In genomic region chr19:53464681-53465080, GRCm38 (mm10) we compare ENCODE assay signal across 12 mouse cellular contexts.
A peak's percentile ranks its signal among the peaks of the same experiment; 100 is the strongest.
DNase-seq lines count a peak whose midpoint lies in the region; ATAC-seq and TF ChIP-seq lines count a peak whose summit lies in the region.
"Had no signal": no experiment of that assay in that cellular context is flagged by ENCODE, and none has a peak within 500 bp of the region (broad histone marks: within the 10 kb centered on the region; RNA-seq: fewer than 3 reads in every experiment).

No protein-coding gene starts in this region.

- H3K9me3 ChIP-seq in intestine, postnatal 0 days (ENCODE audit: control insufficient read depth), result 0 out of 2 replicates have a peak, but pooled peaks cover 4% of the 10 kb centered on the region
- peaks cover 6% of the 10 kb centered on the region; the same call in 1 of the 2 replicates for H3K9me3 ChIP-seq in intestine, embryonic 16.5 days (ENCODE audit: control insufficient read depth, low read length)
- H3K9me3 ChIP-seq in liver, embryonic 16.5 days (replicated peaks; ENCODE audit: control insufficient read depth, low read length), result 0 out of 2 replicates have a peak, but pooled peaks cover 2% of the 10 kb centered on the region

- no peak overlapping the region for H3K27ac ChIP-seq in intestine, postnatal 0 days (ENCODE audit: low read depth, low read length)
- H3K27ac ChIP-seq in intestine, embryonic 16.5 days (ENCODE audit: low read length), result no peak overlapping the region
- H3K27ac ChIP-seq in liver, embryonic 16.5 days (ENCODE audit: low read length), result peak overlapping the region; percentile 74
- H3K27ac ChIP-seq: kidney, embryonic 15.5 days; limb, embryonic 12.5 days; neural tube, embryonic 13.5 days had no signal

- H3K4me1 ChIP-seq in intestine, postnatal 0 days (replicated peaks; ENCODE audit: control insufficient read depth, insufficient read depth, low read length), result no peaks in the 10 kb centered on the region
- peaks cover 12% of the 10 kb centered on the region for H3K4me1 ChIP-seq in intestine, embryonic 16.5 days (ENCODE audit: control insufficient read depth, insufficient read depth, low read length)
- H3K4me1 ChIP-seq in liver, embryonic 16.5 days (ENCODE audit: control insufficient read depth, low read depth, low read length), result no peaks in the 10 kb centered on the region

- no peaks in the 10 kb centered on the region for H3K36me3 ChIP-seq in intestine, postnatal 0 days (ENCODE audit: control insufficient read depth, insufficient read depth)
- H3K36me3 ChIP-seq in intestine, embryonic 16.5 days (ENCODE audit: control insufficient read depth, insufficient read depth, low read length), result no peaks in the 10 kb centered on the region
- H3K36me3 ChIP-seq in liver, embryonic 16.5 days (ENCODE audit: control insufficient read depth, insufficient read depth), result no peaks in the 10 kb centered on the region
- H3K36me3 ChIP-seq: kidney, embryonic 15.5 days; limb, embryonic 12.5 days; neural tube, embryonic 13.5 days had no signal

- peak; percentile 69 for DNase-seq in thymus, postnatal 4 days
- no peak for DNase-seq in adrenal gland, postnatal 36 days
- DNase-seq in gastrocnemius, adult 18-20 months (ENCODE audit: low spot score), result no peak
- DNase-seq in testis, postnatal 10 days (ENCODE audit: low spot score), result no peak
- DNase-seq: adrenal gland, postnatal 14 days had no signal

- H3K4me2 ChIP-seq in intestine, postnatal 0 days (replicated peaks; ENCODE audit: low read depth), result no peak overlapping the region
- no peak overlapping the region for H3K4me2 ChIP-seq in intestine, embryonic 16.5 days (ENCODE audit: low read depth, low read length)
- H3K4me2 ChIP-seq in liver, embryonic 16.5 days (ENCODE audit: low read depth, low read length), result no peak overlapping the region
- H3K4me2 ChIP-seq: kidney, embryonic 15.5 days; limb, embryonic 12.5 days; neural tube, embryonic 13.5 days had no signal

- no peaks in the 10 kb centered on the region for H3K27me3 ChIP-seq in intestine, postnatal 0 days (replicated peaks; ENCODE audit: control insufficient read depth, insufficient read depth, low read length)
- no peaks in the 10 kb centered on the region for H3K27me3 ChIP-seq in intestine, embryonic 16.5 days (replicated peaks; ENCODE audit: control insufficient read depth, insufficient read depth, low read length)
- no peaks in the 10 kb centered on the region for H3K27me3 ChIP-seq in liver, embryonic 16.5 days (ENCODE audit: control insufficient read depth, insufficient read depth, low read depth, low read length)

- no peak overlapping the region for H3K4me3 ChIP-seq in intestine, postnatal 0 days (ENCODE audit: low read depth, low read length)
- H3K4me3 ChIP-seq in intestine, embryonic 16.5 days (ENCODE audit: low read length), result no peak overlapping the region
- H3K4me3 ChIP-seq in liver, embryonic 16.5 days (ENCODE audit: low read depth, low read length), result 0 out of 2 replicates have a peak overlapping the region, but pooled peaks have one; percentile 22
- H3K4me3 ChIP-seq: kidney, embryonic 15.5 days; limb, embryonic 12.5 days; neural tube, embryonic 13.5 days had no signal

- 59% methylated on average over 5 of the region's 5 CpGs for WGBS in intestine, postnatal 0 days
- 79% methylated on average over 5 of the region's 5 CpGs for WGBS in intestine, embryonic 16.5 days
- 15% methylated on average over 5 of the region's 5 CpGs for WGBS in liver, embryonic 16.5 days (ENCODE audit: insufficient replicate concordance)

- ATAC-seq in intestine, postnatal 0 days, result peak; percentile 47; the same call in 1 of the 2 replicates
- ATAC-seq in intestine, embryonic 16.5 days, result no peak
- ATAC-seq in liver, embryonic 16.5 days (ENCODE audit: low read depth), result peak; percentile 51; the same call in 1 of the 2 replicates
- peak; percentile 84 for ATAC-seq in neutrophil, adult 5-6 weeks (ENCODE audit: extremely low read depth, insufficient number of reproducible peaks, low FRiP score, poor library complexity, severe bottlenecking)

- H3K9ac ChIP-seq in intestine, postnatal 0 days (ENCODE audit: low read depth, low read length), result no peak overlapping the region
- H3K9ac ChIP-seq in intestine, embryonic 16.5 days (ENCODE audit: low read depth, low read length), result no peak overlapping the region
- H3K9ac ChIP-seq in liver, embryonic 16.5 days (ENCODE audit: low read depth, low read length), result no peak overlapping the region; the same call in 1 of the 2 replicates
- H3K9ac ChIP-seq: kidney, embryonic 15.5 days; limb, embryonic 12.5 days; neural tube, embryonic 13.5 days had no signal

- no peak for TF ChIP-seq CTCF in intestine, postnatal 0 days (IDR thresholded peaks at IDR 0.05; ENCODE audit: low read depth)
